Mouse (Mus musculus): ENCODE data around the gene Rpa1. TPM values are rescaled to one million over a fixed set of nuclear protein-coding genes. Genes with fewer than 3 reads are reported as not detected.

The Rpa1 gene
- polyA plus RNA-seq, 1 experiment, result 10.0 TPM

DNA sequence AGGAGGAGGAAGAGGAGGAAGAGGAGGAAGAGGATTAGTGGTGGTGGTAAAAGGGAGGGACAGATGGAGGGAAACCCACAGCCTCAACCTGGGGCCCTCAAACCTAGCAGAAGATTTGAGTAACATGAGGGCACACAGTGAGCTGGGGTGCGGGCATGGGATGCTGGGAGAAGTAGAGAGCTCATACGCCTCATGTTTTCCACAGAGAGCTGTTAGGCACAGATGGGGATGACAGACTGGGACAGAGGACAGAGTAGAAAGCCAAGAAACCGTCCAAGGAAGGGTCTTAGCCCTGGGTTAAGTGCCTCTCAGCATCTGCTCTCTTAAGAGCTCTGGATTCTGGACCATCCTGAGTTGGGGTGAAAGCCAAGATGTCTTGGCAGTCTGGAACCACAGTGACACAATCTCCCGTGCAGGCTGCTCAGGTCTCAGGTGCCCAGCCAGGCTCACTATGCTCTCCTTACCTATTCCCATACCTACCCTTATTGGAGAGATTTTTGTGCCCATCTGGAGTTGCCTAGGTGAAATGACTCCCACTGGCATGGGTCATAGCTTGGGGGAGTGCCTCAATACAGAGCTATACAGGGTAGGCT is 91.0 kb downstream of the Rpa1 start:
- Histone ChIP-seq H3K4me1 (peaks cover 38% of the 10 kb centered on the region), H3K4me3 (replicated peaks) (no peak overlapping the region), H3K27me3 (replicated peaks) (peaks cover 36% of the 10 kb centered on the region), H3K9me3 (no peaks in the 10 kb centered on the region), H3K36me3 (replicated peaks; ENCODE audit: low read length) (no peaks in the 10 kb centered on the region)
- no peak for TF ChIP-seq GATA1 (IDR thresholded peaks at IDR 0.05; ENCODE audit: borderline replicate concordance, low read length)
- no peak for TF ChIP-seq FLI1 (IDR thresholded peaks at IDR 0.05; ENCODE audit: low read length)

DNA sequence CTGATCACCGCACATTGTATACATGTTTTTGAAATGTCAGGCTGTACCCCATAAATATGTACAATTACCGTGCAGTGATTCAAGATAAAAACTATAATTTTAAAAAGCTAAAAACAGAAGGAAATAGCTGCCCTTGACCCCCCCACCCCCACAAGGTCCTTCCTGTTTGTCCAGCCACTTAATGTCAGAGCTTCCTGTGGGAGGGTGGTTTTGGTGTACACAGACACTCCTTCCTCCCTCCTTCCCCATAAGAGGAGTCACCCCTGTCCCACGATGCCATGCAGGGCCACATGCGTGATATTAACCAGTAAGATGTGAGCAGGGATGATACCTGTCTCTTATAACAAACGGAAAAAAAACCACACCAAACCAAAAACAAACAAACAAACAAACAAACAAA is 92.8 kb downstream of the Rpa1 start:
- Histone ChIP-seq H3K36me3 (replicated peaks; ENCODE audit: low read length) (no peaks in the 10 kb centered on the region), H3K4me3 (replicated peaks) (peak overlapping the region; percentile 46), H3K9me3 (no peaks in the 10 kb centered on the region), H3K27me3 (replicated peaks) (peaks cover 31% of the 10 kb centered on the region), H3K4me1 (peaks cover 39% of the 10 kb centered on the region)
- TF ChIP-seq FLI1 (IDR thresholded peaks at IDR 0.05; ENCODE audit: low read length), result no peak

DNA sequence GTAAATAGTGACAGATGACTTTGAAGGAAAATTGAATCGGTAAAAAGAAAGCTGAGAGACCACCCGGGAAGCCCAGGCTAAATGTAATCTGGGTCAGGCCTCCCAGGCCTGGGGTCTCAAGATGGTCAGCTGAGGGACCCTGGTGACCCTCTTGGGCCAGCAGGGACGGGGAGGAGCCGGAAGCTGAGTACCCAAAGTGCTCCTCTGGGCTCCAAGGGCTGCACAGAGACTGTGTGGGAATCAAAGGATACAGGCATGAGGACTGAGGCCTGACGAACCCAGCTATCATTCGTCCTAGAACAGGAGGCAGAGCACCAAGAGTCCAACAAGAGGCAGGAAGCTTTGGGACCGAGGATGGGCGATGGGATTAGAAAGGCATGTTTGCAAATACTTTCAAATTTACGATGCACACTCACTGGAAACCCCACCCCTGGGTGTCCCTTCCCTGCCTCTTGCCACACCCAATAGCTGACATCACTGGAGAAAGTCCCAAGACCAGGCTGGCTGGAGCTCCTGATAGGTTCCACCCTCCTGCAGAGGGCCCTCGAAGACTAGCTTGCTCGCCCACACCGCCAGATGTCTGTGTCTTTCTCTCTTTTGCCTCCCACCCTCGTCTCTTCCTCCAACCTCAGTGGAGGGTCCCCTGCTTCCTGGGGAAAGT is 93.7 kb downstream of the Rpa1 start:
- peak overlapping the region; percentile 54 for H3K4me3 ChIP-seq (replicated peaks)
- no peaks in the 10 kb centered on the region for H3K36me3 ChIP-seq (replicated peaks; ENCODE audit: low read length)
- peaks cover 45% of the 10 kb centered on the region for H3K4me1 ChIP-seq
- H3K27me3 ChIP-seq (replicated peaks), result peaks cover 32% of the 10 kb centered on the region
- no peaks in the 10 kb centered on the region for H3K9me3 ChIP-seq
- TF ChIP-seq FLI1 (IDR thresholded peaks at IDR 0.05; ENCODE audit: low read length), result no peak

DNA sequence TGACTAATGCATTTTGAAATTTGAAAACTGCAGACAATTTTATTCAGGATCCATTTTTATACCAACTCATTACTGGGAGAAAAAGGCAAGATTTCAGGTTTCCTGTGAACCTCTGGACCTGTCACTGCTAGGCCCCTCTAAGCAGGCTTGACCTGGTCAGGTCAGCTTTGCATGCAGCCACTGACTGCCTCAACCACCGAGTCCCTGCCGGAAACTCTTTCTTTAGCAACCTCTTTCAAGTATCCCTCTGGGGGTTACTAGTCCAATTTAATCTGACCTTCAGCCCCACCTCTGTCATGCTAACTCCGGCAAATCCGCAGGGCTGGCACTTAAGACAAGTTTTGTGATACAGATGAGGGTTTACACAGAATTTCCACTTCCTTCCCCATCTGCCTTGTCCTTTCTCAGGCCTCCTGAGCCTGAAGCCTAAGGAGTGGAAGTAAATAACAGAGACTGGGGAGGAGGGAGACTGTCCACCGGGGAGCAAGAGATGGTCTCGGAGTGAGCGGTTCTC is 96.5 kb downstream of the Rpa1 start:
- H3K27me3 ChIP-seq (replicated peaks), result peaks cover 33% of the 10 kb centered on the region
- no peaks in the 10 kb centered on the region for H3K9me3 ChIP-seq
- H3K4me3 ChIP-seq (replicated peaks), result no peak overlapping the region
- no peak for TF ChIP-seq GATA1 (IDR thresholded peaks at IDR 0.05; ENCODE audit: borderline replicate concordance, low read length)
- no peak for TF ChIP-seq FLI1 (IDR thresholded peaks at IDR 0.05; ENCODE audit: low read length)
- peaks cover 52% of the 10 kb centered on the region for H3K4me1 ChIP-seq
- no peaks in the 10 kb centered on the region for H3K36me3 ChIP-seq (replicated peaks; ENCODE audit: low read length)

DNA sequence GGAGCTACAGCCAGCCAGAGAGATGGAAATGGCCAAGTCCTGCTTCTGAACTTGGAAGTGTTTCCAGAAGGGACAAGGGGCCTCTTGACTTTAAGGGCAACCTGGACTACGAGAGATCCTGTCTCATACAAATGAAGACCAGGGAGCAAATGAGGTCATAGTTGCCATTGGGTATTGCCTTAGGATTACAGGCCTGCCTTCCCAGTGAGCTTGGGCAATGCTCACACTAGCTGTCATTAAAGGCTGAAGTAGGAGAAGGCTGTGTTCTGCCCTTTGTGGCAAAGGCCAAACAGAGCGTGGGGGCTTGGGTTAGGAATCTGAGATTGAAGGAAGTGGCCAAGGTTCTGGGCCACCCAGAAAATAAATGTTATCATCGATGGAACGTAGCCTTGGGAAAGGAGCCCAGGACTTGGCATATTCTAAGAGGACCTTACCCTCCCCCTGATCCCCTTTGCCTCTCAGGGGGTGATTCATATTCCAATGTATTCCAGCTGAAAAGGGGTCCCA is 97.1 kb downstream of the Rpa1 start:
- H3K4me3 ChIP-seq (replicated peaks), result no peak overlapping the region
- H3K27me3 ChIP-seq (replicated peaks), result peaks cover 33% of the 10 kb centered on the region
- no peaks in the 10 kb centered on the region for H3K9me3 ChIP-seq
- no peak for TF ChIP-seq FLI1 (IDR thresholded peaks at IDR 0.05; ENCODE audit: low read length)
- no peak for TF ChIP-seq GATA1 (IDR thresholded peaks at IDR 0.05; ENCODE audit: borderline replicate concordance, low read length)
- H3K4me1 ChIP-seq, result peaks cover 53% of the 10 kb centered on the region
- H3K36me3 ChIP-seq (replicated peaks; ENCODE audit: low read length), result no peaks in the 10 kb centered on the region

DNA sequence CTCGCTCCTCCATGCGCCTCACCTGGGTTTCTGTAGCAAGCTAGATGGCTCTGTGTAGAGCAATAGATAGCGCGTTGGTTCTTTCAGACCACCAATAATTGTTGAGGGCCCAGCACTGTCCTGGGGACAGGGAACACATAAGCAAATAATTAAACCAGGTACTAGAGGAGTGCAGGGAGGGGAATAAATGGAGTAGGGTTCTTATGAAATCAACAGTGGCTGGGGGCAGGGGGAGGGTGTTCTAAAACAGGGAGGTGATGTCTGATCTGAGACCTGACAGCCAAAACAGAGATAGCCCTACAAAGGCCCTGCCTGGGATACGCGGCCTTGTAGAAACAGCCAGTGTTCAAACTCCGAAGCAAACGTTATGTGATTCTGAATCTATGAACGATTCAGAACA is 98.5 kb downstream of the Rpa1 start:
- no peaks in the 10 kb centered on the region for H3K36me3 ChIP-seq (replicated peaks; ENCODE audit: low read length)
- H3K27me3 ChIP-seq (replicated peaks), result peaks cover 35% of the 10 kb centered on the region
- TF ChIP-seq GATA1 (IDR thresholded peaks at IDR 0.05; ENCODE audit: borderline replicate concordance, low read length), result no peak
- no peak for TF ChIP-seq FLI1 (IDR thresholded peaks at IDR 0.05; ENCODE audit: low read length)
- H3K4me3 ChIP-seq (replicated peaks), result no peak overlapping the region
- H3K9me3 ChIP-seq, result no peaks in the 10 kb centered on the region
- peaks cover 57% of the 10 kb centered on the region for H3K4me1 ChIP-seq

Other genes with a start within 250 kb of the Rpa1 start
- gene Hic1, start 178.8 kb downstream of the Rpa1 start, polyA plus RNA-seq (2012; ENCODE audit: insufficient read depth, low replicate concordance), result 0.41 TPM in 1 of 2 replicates, not detected in the other
- gene Ovca2, start 169.5 kb downstream of the Rpa1 start, polyA plus RNA-seq (2012; ENCODE audit: insufficient read depth, low replicate concordance), result 1.1 and 4.0 TPM in 2 replicates
- gene Dph1, start 157.1 kb downstream of the Rpa1 start, polyA plus RNA-seq (2012; ENCODE audit: insufficient read depth, low replicate concordance), result 19.5 and 24.9 TPM in 2 replicates
- gene Rtn4rl1, start 154.5 kb downstream of the Rpa1 start, polyA plus RNA-seq (2012; ENCODE audit: insufficient read depth, low replicate concordance), result 0.29 TPM in 1 of 2 replicates, not detected in the other
- 0.43 and 1.8 TPM in 2 replicates for gene Smyd4, start 109 bp upstream of the Rpa1 start, polyA plus RNA-seq (2012; ENCODE audit: insufficient read depth, low replicate concordance)
- gene Serpinf1, start 74.4 kb upstream of the Rpa1 start, polyA plus RNA-seq (2012; ENCODE audit: insufficient read depth, low replicate concordance), result 2.5 TPM in 1 of 2 replicates, not detected in the other
- not detected in 2 replicates for gene Serpinf2, start 91.3 kb upstream of the Rpa1 start, polyA plus RNA-seq (2012; ENCODE audit: insufficient read depth, low replicate concordance)
- gene Wdr81, start 106.4 kb upstream of the Rpa1 start, polyA plus RNA-seq (2012; ENCODE audit: insufficient read depth, low replicate concordance), result 10.8 and 12.0 TPM in 2 replicates
- gene Tlcd2, start 113.4 kb upstream of the Rpa1 start, polyA plus RNA-seq (2012; ENCODE audit: insufficient read depth, low replicate concordance), result 1.7 TPM in 1 of 2 replicates, not detected in the other
- gene Prpf8, start 138.5 kb upstream of the Rpa1 start, polyA plus RNA-seq (2012; ENCODE audit: insufficient read depth, low replicate concordance), result 18.1 and 35.1 TPM in 2 replicates
- 4.2 and 9.5 TPM in 2 replicates for gene Rilp, start 161.8 kb upstream of the Rpa1 start, polyA plus RNA-seq (2012; ENCODE audit: insufficient read depth, low replicate concordance)
- gene Scarf1, start 165.2 kb upstream of the Rpa1 start, polyA plus RNA-seq (2012; ENCODE audit: insufficient read depth, low replicate concordance), result 27.4 and 42.5 TPM in 2 replicates
- gene Slc43a2, start 183.4 kb upstream of the Rpa1 start, polyA plus RNA-seq (2012; ENCODE audit: insufficient read depth, low replicate concordance), result 18.9 and 35.4 TPM in 2 replicates
- gene Pitpna, start 239.8 kb upstream of the Rpa1 start, polyA plus RNA-seq (2012; ENCODE audit: insufficient read depth, low replicate concordance), result 28.3 and 62.8 TPM in 2 replicates